Mouse (Mus musculus) heart, postnatal 14 days (tissue): ENCODE results near the gene Il6ra. TPM values are rescaled to one million over a fixed set of nuclear protein-coding genes. Genes with fewer than 3 reads are reported as not detected.
"Not testable (repeated sequence)": the region's sequence is repeated elsewhere in the genome, so short reads cannot be mapped to it uniquely, and the experiment has no call there.

Source experiments
- DNase-seq, 2 experiments: peaks; one replicate each; pipeline ENCODE4 v3.0.0; 2021 to 2022
- intact Hi-C: fragments of 180-260 bp; cut with DNase I; formaldehyde crosslinking; loops from one replicate; pipeline ENCODE4 v1.15.1; 2025
- total RNA-seq, 2 experiments: library from RNA; stranded (reverse); gene quantifications; 2 replicates each; pipeline ENCODE4 v1.2.3; 2021

Gene Il6ra
- total RNA-seq, 2 experiments from 2014 or later: 4.9 to 5.5 TPM

DNA sequence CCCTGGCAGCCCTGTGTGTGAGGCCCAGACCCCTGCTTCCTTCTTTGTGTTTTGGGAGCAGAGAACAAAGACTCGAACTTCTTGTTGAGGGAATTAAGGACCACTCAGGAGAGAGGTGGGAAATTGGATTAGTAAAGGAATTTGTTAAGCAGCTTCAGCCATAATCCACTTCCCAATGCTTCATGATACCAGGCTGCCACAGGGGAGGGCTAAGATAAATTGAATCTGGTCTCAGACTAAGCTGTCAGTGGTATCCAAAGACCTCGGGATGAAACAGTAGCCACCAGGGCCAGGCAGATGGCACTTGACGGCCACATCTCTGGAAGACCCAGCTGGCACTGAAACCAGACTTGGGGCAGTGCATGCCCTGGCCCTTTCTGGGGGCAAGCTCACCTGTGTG lies 34.5 kb downstream of the Il6ra start:
- intact Hi-C loops: loop anchor here (5.0 kb wide), 1 partner anchor 34 kb away; the partner anchor contains the start of gene Il6ra
- no peak for DNase-seq

- intact Hi-C loops: loop anchor here (5.0 kb wide), 1 partner anchor 35 kb away; the partner anchor contains the start of gene Il6ra
- DNase-seq: no peak
Observed at GRCm38 (mm10) chr3:89877129-89877528, 35.9 kb downstream of the Il6ra start.

DNA sequence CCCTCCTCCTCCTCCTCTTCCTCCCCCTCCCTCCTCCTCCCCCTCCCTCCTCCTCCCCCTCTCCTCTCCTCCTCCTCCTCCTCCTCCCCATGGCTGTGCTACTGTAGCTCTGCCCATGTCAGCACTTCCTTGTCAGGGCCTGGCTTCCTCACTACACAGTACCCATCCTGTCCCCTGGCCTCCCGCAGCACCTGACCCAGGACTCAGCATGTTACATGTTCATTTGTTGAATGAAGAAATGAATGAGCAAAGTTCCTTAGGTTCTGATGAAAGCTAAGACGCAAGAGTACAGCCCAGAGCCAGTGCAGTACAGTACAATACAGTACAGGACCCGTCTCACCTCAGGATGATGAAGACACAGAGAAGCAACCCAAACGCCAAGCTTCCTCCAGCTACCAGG lies 36.5 kb downstream of the Il6ra start:
- no peak for DNase-seq
- intact Hi-C loops: loop anchor here (5.0 kb wide), 1 partner anchor 36 kb away; the partner anchor contains the start of gene Il6ra

DNA sequence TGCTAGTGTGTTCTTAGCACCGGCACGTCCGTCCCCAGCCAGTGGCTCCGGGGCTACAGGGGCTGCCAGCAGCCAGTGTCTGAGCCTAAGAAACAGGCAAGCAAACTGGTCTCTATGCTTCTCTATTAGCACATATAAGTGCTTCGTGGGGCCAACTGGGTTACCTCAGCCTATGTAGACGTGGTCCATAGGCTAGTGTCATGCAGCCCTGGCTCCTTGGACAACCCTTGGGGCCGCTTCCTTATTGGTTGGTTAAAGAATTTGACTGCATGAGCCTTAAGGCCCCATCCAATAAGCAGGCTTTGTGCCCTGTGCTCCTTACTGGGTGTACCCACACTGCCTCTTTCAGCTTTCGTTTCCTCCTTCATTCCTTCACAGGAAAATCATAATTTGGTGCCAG lies 37.2 kb downstream of the Il6ra start:
- no peak for DNase-seq
- intact Hi-C loops: loop anchor here (5.0 kb wide), 1 partner anchor 37 kb away; the partner anchor contains the start of gene Il6ra

DNA sequence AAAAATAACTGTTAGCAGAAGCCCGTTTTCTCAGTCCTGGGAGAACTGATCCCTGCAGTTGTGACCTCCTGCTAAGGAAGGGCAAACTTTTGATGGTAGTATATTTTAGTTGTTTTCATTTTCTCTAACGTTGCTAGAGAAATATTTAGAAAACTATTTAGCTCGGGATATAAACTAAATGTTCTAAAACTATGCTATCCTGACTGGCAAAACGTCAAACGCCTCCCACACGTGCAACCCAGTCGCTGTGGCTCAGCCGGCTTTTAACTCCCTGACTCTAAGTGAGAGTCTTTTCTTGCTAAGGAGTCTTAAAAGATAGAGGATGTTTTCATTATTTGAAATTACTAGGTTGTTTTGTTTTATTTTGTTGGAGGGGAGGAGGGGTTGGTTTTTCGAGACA lies 38.0 kb downstream of the Il6ra start:
- intact Hi-C loops: loop anchor here (5.0 kb wide), 1 partner anchor 37 kb away; the partner anchor contains the start of gene Il6ra
- no peak for DNase-seq

- intact Hi-C loops: no loop called here
Observed at GRCm38 (mm10) chr3:89874076-89874475, 38.9 kb downstream of the Il6ra start.

DNA sequence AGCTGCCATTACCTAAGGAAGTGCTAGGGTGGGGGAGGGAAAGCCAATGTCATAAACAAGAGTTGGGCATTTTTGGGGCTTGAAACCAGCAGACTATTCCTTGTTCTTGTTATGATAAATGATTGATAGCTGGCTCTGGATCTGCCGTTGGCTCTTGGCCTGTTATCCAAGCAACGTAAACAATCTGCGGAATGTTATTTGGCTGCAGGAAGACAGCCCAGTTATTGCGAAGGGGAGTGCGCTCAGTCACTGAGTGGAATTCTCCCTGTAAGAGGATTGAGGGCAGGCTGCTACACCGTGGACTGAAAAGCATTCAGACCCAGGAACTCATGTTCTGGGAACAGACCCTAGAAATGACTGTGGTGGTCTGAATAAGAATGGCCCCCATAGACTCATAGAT lies 40.3 kb downstream of the Il6ra start:
- DNase-seq: no peak
- intact Hi-C loops: no loop called here

More at GRCm38 (mm10) chr3:89874076-89874475, 38.9 kb downstream of the Il6ra start:
- DNase-seq: no peak

GRCm38 (mm10) chr3:89872209-89872608 lies 40.8 kb downstream of the Il6ra start:
- no peak for DNase-seq
- intact Hi-C loops: no loop called here

DNA sequence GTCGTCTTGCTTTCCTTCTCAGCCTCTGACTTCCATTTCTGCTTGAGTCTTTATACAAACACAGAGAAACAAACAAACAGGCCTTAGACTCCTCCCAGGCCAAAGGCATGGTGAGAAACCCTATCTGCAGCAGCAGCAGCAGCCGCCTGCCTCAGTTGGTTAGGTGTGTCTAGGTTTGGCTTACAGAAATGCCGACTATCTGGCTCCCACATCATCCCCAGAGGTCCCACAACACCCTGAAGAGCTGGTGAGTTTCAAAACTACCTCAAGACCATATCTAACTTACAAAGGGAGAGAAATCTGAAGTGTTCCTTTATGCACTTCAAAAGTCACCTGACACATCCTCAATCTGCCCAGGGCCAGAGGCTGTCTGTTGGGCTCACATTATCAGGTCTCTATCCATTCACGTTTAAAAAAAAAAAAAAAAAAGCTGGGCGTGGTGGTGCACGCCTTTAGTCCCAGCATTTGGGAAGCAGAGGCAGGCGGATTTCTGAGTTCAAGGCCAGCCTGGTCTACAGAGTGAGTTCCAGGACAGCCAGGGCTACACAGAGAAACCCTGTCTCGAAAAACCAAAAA lies 41.6 kb downstream of the Il6ra start:
- intact Hi-C loops: no loop called here
- DNase-seq: no peak

DNA sequence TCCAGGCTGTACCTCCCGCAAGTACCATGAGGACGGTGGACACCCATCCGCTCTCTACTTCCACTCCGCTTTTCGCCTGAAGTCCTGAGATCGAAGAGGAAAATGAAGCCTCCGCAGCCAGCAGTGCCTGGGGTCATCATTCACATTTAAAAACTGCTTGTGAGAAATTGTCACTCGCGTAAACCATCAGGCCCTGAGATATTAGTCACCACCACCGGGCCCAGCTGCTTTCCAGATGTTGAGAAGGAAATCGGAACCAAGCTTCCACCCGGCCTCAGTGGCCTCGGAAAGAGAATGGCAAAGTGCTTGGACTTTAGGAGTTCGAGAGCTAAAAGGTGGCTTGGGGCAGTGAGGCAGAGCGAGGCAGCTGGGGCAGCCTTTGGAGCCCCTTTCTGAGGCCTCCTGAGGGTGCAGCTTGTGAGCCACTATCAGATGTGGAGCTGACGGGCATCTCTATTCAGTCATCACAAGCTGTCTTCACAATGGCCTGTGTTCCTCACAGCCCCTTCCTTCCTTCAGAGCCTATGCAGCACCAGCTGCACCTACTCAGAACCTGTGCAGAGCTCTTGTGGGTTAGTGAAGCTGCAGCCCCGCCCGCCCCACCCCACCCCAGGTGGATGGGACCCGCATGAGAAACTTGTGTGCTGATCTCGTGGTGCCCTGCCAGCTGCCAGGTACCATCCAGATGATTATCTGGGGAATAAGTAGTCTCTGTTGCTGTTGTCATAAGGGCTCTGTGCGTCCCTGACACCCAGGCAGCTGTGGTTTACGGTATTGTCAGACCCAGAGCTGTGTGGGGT lies 42.3 kb downstream of the Il6ra start:
- intact Hi-C loops: no loop called here
- peak in 1 of 2 experiments; percentile 50 for DNase-seq

- DNase-seq: peak in 1 of 2 experiments; percentile 18
- intact Hi-C loops: loop anchor here (10.0 kb wide), 1 partner anchor 205 kb away; the partner anchor contains the start of gene Tpm3
Observed at GRCm38 (mm10) chr3:89869556-89869955, 43.4 kb downstream of the Il6ra start.

DNA sequence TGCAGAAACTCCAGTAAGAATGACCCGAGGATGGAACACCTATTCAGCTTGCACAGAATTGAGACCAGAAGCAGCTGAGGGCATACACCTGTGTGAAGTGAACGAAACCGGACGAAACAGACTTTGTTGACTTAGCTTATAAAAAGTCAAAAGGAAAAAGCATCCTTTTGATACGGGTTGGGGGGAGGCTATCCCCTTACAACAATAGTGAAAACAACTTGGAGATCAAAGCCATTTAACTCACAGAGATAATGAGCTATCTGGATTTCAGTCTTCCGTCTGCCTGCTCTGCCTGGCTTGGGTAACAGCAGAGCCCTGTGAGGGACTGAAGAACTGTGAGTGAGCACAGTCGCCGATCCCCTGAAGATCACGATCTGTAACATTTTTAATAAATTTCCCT lies 44.0 kb downstream of the Il6ra start:
- intact Hi-C loops: loop anchor here (10.0 kb wide), 1 partner anchor 206 kb away; the partner anchor contains the start of gene Tpm3
- no peak for DNase-seq

DNA sequence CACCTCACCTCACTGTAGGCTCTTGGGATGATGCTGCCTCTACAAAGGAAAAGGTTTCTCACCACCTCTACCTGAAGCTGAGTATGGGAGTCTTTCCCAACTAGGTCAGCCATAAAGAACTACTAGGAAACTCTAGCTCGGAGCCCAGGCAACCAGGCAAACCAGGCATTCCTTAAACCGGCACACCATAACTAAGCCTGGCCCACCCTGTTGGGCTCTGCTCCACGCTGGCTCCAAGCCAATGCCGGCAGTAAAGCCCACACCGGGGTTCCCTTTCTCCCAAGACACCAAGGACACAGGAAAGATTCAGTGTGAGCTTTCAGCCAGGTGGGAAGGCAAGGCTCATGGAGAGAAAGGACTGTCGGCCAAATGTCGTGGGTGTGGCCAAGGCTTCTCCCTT lies 44.6 kb downstream of the Il6ra start:
- DNase-seq: peak in 1 of 2 experiments; percentile 48
- intact Hi-C loops: loop anchor here (10.0 kb wide), 1 partner anchor 206 kb away; the partner anchor contains the start of gene Tpm3

- intact Hi-C loops: loop anchor here (10.0 kb wide), 1 partner anchor 207 kb away; the partner anchor contains the start of gene Tpm3
- no peak for DNase-seq
Observed at GRCm38 (mm10) chr3:89867651-89868050, 45.3 kb downstream of the Il6ra start.

GRCm38 (mm10) chr3:89865764-89866163 lies 47.2 kb downstream of the Il6ra start:
- DNase-seq: no peak
- intact Hi-C loops: loop anchor here (10.0 kb wide), 1 partner anchor 209 kb away; the partner anchor contains the start of gene Tpm3

GRCm38 (mm10) chr3:89865020-89865419 lies 48.0 kb downstream of the Il6ra start:
- DNase-seq: no peak
- intact Hi-C loops: loop anchor here (10.0 kb wide), 1 partner anchor 210 kb away; the partner anchor contains the start of gene Tpm3

GRCm38 (mm10) chr3:89863716-89864509 lies 49.1 kb downstream of the Il6ra start:
- peak in 1 of 2 experiments; percentile 54 for DNase-seq
- intact Hi-C loops: loop anchor here (5.0 to 10.0 kb wide), 2 partner anchors 98 to 211 kb away; partner anchors contain the start of genes Atp8b2 and Tpm3

DNA sequence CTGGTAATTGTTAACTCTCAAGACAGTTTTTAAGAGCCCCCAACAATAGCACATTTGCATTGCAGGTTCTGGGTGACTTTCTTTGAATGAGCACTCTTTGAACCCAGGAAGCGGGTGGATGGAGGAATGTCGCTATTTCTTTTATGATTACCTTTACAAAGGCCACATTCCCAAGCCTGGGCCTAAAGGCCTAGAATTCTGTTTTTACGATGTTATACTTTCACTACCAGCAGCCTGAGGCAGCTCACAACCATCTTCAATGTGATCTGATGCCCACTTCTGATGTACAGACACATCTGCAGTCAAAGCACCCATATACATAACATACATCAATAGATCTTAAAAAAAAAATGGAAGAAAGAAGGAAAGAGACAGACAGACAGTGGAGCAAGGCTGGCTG lies 49.7 kb downstream of the Il6ra start:
- DNase-seq: not testable (repeated sequence)
- intact Hi-C loops: loop anchor here (5.0 to 10.0 kb wide), 2 partner anchors 99 to 212 kb away; partner anchors contain the start of genes Atp8b2 and Tpm3

DNA sequence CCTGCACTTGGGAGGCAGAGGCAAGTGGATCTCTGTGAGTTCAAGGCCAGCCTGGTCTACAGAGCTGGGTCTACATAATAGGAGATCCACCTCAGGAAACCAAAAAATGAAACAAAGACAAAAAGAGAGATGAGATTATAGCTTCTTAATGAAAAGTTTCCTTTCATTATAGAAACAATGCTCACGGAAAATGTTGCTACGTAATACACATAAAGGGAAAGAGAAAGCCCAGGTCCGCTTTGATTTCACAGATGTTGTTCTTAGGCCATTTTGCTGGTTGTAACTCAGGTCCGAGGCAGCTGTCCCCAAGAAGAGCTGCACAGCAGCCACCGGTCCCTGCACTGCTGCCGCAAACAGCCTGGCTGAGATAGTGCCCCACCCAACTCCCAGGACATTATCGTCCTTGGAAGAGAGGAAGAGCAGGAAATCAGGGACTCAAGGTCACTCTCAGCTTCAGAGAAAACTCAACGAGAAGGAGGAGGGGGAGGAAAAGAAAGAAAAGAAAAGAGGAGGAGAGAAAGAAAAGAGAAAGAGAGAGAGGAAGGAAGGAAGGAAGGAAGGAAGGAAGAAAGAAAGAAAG lies 50.7 kb downstream of the Il6ra start:
- no peak for DNase-seq
- intact Hi-C loops: loop anchor here (5.0 to 10.0 kb wide), 2 partner anchors 100 to 213 kb away; partner anchors contain the start of genes Atp8b2 and Tpm3
